Mouse (Mus musculus): ENCODE measurements at regions not wholly inside any gene's neighbourhood (a gene's known extent, or its start where the extent isn't known, plus 50 kb on each side); places are given as distances from the start of the nearest gene placed in this dataset.

- TF ChIP-seq POLR2A (IDR thresholded peaks at IDR 0.05; ENCODE audit: low read depth, low read length) (no peak), CTCF (IDR thresholded peaks at IDR 0.05; ENCODE audit: extremely low read depth, insufficient read depth, insufficient read length, insufficient replicate concordance) (no peak)
Observed at GRCm38 (mm10) chr11:112718547-112718946, 63.5 kb upstream of the Sox9 start.

All from spleen, adult 2 months (tissue).